Mouse (Mus musculus): ENCODE measurements around the gene Thrb.
"Not testable (repeated sequence)": the region's sequence is repeated elsewhere in the genome, so short reads cannot be mapped to it uniquely, and the experiment has no call there.

Gene Thrb

GRCm38 (mm10) chr14:17934779-17935178 is 274.7 kb downstream of the Thrb start:
- DNase-seq (ENCODE audit: low read depth) = not testable (repeated sequence)

- no peak for DNase-seq (ENCODE audit: low read depth)
Measured at GRCm38 (mm10) chr14:17954038-17954437, 294.0 kb downstream of the Thrb start.

- DNase-seq (ENCODE audit: low read depth) = no peak
Measured at GRCm38 (mm10) chr14:17959901-17960300, 299.8 kb downstream of the Thrb start.

- DNase-seq (ENCODE audit: low read depth) = peak; percentile 57
Measured at GRCm38 (mm10) chr14:17967117-17967726, 307.2 kb downstream of the Thrb start.

GRCm38 (mm10) chr14:17972132-17972531 is 312.1 kb downstream of the Thrb start:
- DNase-seq (ENCODE audit: low read depth) = no peak

GRCm38 (mm10) chr14:17972665-17973064 is 312.6 kb downstream of the Thrb start:
- DNase-seq (ENCODE audit: low read depth) = no peak

GRCm38 (mm10) chr14:17975786-17976185 is 315.7 kb downstream of the Thrb start:
- DNase-seq (ENCODE audit: low read depth) = no peak

GRCm38 (mm10) chr14:17978259-17978658 is 318.2 kb downstream of the Thrb start:
- peak; percentile 26 for DNase-seq (ENCODE audit: low read depth)

- DNase-seq (ENCODE audit: low read depth) = peak; percentile 64
Measured at GRCm38 (mm10) chr14:17981258-17981657, 321.2 kb downstream of the Thrb start.

GRCm38 (mm10) chr14:17982017-17982416 is 322.0 kb downstream of the Thrb start:
- peak; percentile 62 for DNase-seq (ENCODE audit: low read depth)

GRCm38 (mm10) chr14:17983390-17983789 is 323.3 kb downstream of the Thrb start:
- DNase-seq (ENCODE audit: low read depth) = no peak

- DNase-seq (ENCODE audit: low read depth) = no peak
Measured at GRCm38 (mm10) chr14:17983839-17984238, 323.8 kb downstream of the Thrb start.

- DNase-seq (ENCODE audit: low read depth) = no peak
Measured at GRCm38 (mm10) chr14:17988580-17988979, 328.5 kb downstream of the Thrb start.

- DNase-seq (ENCODE audit: low read depth) = no peak
Measured at GRCm38 (mm10) chr14:17989182-17989581, 329.1 kb downstream of the Thrb start.

- no peak for DNase-seq (ENCODE audit: low read depth)
Measured at GRCm38 (mm10) chr14:17990186-17990585, 330.1 kb downstream of the Thrb start.

- peak; percentile 44 for DNase-seq (ENCODE audit: low read depth)
Measured at GRCm38 (mm10) chr14:18001886-18002285, 341.8 kb downstream of the Thrb start.

GRCm38 (mm10) chr14:18003686-18004085 is 343.6 kb downstream of the Thrb start:
- no peak for DNase-seq (ENCODE audit: low read depth)

GRCm38 (mm10) chr14:18008524-18008923 is 348.5 kb downstream of the Thrb start:
- no peak for DNase-seq (ENCODE audit: low read depth)

- no peak for DNase-seq (ENCODE audit: low read depth)
Measured at GRCm38 (mm10) chr14:18016604-18017003, 356.5 kb downstream of the Thrb start.

- DNase-seq (ENCODE audit: low read depth) = no peak
Measured at GRCm38 (mm10) chr14:18020128-18020527, 360.1 kb downstream of the Thrb start.

- no peak for DNase-seq (ENCODE audit: low read depth)
Measured at GRCm38 (mm10) chr14:18020636-18021035, 360.6 kb downstream of the Thrb start.

GRCm38 (mm10) chr14:18021726-18022125 is 361.7 kb downstream of the Thrb start:
- DNase-seq (ENCODE audit: low read depth) = peak; percentile 36

GRCm38 (mm10) chr14:18022351-18022750 is 362.3 kb downstream of the Thrb start:
- DNase-seq (ENCODE audit: low read depth) = peak; percentile 35

GRCm38 (mm10) chr14:18027867-18028266 is 367.8 kb downstream of the Thrb start:
- no peak for DNase-seq (ENCODE audit: low read depth)
